Mouse (Mus musculus) kidney, adult 18-20 months (tissue): Measurements from ENCODE around the gene Dusp5.

Experiments
- DNase-seq: peaks from one replicate; pipeline ENCODE4 v3.0.0; 2021

The Dusp5 gene

GRCm38 (mm10) chr19:53550972-53551371 lies 22.1 kb downstream of the Dusp5 start:
- DNase-seq: no peak

- DNase-seq: no peak
Measured at GRCm38 (mm10) chr19:53552216-53552786, 23.4 kb downstream of the Dusp5 start.

- DNase-seq: no peak
Measured at GRCm38 (mm10) chr19:53552795-53553194, 23.9 kb downstream of the Dusp5 start.

DNA sequence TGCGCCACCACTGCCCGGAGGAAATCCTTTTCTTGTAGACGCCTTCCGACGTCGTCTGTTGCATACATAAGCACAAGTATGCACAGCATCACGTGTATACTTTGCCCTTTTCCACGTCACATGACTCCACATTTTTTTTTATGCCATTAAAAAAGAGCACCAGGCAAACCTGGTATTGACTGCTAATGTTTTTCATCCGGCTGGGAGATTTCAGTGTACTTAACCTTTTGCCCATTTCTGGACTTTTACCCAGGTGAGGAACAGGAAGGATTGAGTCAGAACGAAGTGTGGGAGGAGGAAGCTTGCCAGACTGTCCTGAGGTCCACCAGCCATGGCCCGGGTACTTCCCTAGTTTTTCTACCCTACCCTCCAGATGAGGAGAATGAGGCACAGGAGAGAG lies 25.5 kb downstream of the Dusp5 start:
- DNase-seq: peak; percentile 35

DNA sequence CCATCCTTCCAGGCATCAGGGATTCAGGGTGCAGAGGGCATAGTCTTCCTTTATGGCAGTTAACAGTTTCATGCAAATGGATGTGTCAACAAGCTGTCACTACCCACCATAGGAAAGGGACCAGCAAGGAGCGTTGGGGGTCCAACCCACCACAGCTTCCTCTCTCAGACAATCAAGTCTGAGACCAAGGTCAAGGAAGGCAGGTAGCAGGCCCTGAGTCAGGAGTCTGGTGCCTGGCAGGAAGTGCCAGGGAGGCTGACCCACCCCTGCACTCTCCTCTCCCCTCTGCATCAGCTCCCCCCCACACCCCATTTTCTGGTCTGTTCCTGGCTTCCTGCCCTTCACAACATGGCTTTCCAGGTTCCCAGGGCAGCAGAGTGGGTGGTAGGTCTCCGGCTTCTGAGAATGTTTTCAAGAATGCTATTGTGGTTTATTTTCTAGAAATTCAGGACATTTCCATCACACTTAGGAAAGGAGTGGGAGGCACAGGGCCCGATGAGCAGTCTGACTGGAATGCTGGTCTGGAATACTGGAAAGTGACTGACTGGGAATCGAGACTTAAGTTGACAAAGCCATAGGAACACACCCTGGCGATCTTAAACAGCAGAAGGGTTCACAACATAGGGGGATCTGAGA lies 26.2 kb downstream of the Dusp5 start:
- DNase-seq: no peak

DNA sequence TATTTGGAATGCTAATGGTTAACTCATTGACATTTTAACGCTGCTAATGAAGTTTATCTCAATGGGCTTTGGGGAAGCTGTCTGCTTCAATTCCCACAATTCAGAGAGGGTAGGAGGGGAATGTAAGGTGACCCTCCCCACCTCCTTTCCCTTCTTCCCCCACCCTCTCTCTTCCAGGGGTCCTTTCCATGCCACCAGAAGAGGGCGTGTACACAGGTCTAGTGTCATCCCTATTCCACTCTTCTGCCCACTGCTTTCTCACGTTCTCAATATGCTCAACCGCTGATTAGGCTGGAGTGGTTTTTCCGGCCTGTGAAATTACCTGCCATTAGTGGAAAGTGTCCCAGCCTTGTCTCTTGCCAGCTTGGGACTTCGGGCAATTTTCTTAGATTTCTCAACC lies 27.9 kb downstream of the Dusp5 start:
- DNase-seq: no peak

DNA sequence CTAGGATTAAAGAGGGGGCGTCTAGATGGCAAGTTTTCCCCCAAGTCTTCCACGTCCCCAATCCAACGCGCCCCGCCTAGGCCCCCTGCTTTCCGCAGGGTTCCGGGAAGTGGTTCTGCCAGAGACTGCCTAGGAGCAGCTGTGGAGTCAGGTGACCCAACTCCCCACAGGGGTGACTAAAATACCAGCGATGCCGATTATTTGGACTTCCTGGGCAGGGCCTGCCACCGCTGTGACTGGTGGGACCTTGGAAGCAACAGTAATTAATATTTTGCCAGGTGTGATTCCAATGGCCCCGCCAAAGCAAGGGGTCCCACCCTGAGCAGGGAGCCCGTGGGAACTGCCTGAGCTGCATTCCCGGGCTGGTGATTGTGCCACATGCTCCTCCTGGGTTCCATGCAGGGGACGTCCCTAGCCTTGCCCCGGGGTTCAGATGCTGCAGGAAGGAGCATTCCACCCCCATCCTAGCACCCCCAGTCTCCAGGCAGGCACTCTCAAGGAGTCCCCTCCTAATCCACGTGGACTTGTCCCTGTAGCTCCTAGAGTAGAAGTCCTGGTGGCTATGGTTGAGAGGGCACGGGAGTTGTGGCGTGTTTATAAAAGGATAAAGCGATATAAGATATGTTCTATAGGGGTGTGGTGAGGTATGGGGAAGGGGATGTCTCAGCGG lies 28.5 kb downstream of the Dusp5 start:
- DNase-seq: no peak

GRCm38 (mm10) chr19:53560436-53560835 lies 31.5 kb downstream of the Dusp5 start:
- no peak for DNase-seq

GRCm38 (mm10) chr19:53564174-53564573 lies 35.3 kb downstream of the Dusp5 start:
- DNase-seq: peak; percentile 37

GRCm38 (mm10) chr19:53565565-53566277 lies 36.8 kb downstream of the Dusp5 start:
- DNase-seq: no peak

DNA sequence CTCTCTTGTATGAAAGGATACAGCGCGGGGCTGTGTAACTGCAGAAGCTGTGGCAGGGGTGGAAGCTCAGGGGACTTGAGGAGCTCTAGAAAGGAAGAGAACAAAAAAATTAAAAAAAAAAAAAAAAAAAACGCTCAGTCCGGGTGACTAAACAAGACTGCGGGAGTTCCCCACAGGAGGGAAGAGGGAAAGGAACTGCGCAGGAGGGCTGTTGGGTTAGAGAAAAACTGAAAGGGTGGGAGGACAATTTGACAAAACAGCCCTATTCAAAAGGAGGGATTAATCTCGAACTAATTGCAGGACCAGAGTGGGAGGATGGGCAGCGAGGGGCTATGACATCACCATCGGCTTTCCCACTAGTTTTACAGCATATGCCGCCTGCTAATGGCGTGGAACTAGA lies 39.0 kb downstream of the Dusp5 start:
- no peak for DNase-seq

- no peak for DNase-seq
Measured at GRCm38 (mm10) chr19:53568553-53568952, 39.6 kb downstream of the Dusp5 start.

- no peak for DNase-seq
Measured at GRCm38 (mm10) chr19:53571056-53571455, 42.1 kb downstream of the Dusp5 start.

DNA sequence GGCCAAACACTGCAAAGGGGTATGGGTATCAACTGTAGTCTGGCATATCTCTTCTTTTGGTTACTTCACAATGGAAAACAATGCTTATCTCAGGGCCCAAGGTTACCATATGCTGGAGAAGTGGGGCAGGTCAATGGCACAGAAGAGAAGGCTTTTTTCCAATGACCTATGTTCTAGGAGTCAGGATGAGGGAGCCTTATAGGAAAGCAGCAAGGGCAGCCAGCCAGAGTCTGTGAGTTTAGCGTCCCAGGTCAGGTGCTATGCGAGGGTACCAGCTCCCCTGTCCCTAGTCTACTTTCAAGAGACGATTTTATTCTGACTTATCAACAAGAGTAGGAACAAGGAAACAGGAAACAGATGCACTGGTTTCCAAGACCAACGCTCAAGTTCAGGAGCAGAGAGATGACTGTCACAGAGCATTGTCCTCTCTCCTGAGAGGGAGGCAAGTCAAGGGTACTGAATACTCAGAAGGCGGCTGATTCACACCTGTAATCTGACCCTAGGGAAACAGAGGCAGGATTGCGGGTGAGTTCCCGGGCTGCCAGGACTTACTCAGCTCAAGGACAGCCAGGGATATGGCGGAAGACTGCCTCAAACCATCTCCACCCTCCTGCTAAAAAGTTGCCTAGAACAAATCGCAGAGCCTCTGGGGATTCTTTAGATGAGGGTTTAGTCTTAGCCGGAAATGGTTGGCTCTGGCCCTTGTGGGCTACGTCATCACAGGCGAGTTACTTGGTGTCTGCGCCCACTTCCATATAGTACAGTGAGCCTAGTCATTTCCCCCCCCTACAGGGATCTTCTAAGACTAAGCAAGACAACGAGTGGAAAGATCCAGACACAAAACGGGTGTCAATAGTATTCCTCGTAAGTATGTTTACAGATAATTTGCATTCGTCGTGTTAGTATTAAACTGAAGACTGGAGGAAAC lies 42.9 kb downstream of the Dusp5 start:
- peak; percentile 0 for DNase-seq

GRCm38 (mm10) chr19:53572607-53573006 lies 43.7 kb downstream of the Dusp5 start:
- DNase-seq: no peak

- peak; percentile 1 for DNase-seq
Measured at GRCm38 (mm10) chr19:53573151-53573550, 44.2 kb downstream of the Dusp5 start.

DNA sequence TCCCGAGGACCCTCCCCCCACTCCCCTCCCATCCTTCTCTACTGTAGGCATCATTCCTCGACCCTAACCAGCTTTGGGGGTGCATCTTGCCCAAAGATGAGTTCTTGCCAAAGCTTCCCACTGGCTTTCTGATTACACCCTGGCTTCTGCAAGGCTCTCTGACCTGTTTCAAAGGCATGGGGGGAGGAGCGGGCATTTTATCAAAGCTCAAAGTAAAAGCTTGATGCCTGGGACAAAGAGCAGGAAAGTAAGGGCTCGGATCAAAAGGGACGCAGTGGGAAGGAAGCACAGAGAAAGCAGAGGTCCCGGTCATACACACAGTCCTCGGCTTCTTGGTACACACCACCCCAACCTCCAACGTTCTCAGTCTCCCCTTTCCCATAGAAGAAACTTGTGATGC lies 45.2 kb downstream of the Dusp5 start:
- DNase-seq: peak; percentile 1

GRCm38 (mm10) chr19:53574546-53574945 lies 45.6 kb downstream of the Dusp5 start:
- peak; percentile 1 for DNase-seq

DNA sequence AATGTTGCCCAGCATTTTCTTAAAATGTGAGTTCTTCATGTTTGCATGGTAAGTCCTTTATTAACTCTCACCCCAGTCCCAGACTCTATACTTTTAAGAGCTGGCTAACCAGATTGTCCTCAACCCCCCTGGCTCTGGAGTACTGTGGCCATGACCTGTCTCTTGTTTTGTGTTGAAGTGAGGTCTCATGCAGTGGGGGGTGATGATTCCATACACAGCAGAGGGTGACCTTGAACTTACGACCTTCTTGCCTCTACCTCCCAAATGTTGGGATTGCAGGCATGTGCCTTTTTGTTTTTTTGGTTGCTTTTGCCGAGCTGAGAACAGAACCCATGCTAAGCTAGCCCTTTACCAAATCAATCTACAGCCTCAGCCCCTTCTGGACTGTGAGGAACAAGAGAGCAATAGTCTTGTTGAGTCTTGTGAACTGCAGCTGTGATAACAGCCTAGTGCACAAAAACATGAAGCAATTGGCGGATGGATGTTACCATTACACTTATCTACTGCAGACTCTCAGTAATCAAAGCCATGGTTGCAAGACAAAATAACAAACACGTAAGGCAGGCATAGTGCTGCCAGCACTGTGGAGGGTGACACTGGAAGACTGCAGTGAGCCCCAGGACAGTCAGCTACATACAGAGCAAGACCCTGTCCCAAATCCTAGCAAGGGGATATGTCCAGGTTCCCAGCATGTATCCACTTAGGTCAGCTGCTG lies 46.5 kb downstream of the Dusp5 start:
- DNase-seq: peak; percentile 2

GRCm38 (mm10) chr19:53576061-53576460 lies 47.2 kb downstream of the Dusp5 start:
- DNase-seq: peak; percentile 2

GRCm38 (mm10) chr19:53577025-53577800 lies 48.3 kb downstream of the Dusp5 start:
- peak; percentile 40 for DNase-seq
